Mouse (Mus musculus): ENCODE measurements around the gene Dnm3. TPM values are rescaled to one million over a fixed set of nuclear protein-coding genes. Genes with fewer than 3 reads are reported as not detected.

The Dnm3 gene
- polyA plus RNA-seq, 1 experiment from 2014 or later = 3.6 TPM

DNA sequence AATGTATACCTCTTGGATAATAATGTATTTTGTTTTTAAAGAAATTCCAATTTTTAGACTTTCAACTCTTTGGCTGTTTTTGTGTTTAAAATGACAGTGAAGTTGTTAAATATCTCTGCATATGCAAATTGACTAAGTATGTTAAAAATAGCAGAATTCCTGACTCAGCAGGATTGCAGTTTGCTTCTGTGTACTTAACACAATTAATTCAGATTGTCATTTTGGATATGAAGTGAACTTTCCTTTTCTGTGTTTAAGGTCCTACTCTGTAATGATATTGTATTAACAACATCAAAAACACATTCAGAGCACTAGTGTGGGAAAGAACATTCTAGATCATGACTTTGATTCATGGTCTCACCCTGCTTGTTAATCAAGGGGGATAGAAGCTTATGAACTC, 255.5 kb downstream of the Dnm3 start:
- Histone ChIP-seq H3K27ac (no peak overlapping the region), H3K4me1 (peaks cover 24% of the 10 kb centered on the region), H3K27me3 (ENCODE audit: insufficient read depth, poor library complexity, severe bottlenecking) (no peaks in the 10 kb centered on the region), H3K36me3 (no peaks in the 10 kb centered on the region), H3K9me3 (no peaks in the 10 kb centered on the region), H3K4me3 (no peak overlapping the region)
- DNase-seq (ENCODE audit: low spot score) = no peak

DNA sequence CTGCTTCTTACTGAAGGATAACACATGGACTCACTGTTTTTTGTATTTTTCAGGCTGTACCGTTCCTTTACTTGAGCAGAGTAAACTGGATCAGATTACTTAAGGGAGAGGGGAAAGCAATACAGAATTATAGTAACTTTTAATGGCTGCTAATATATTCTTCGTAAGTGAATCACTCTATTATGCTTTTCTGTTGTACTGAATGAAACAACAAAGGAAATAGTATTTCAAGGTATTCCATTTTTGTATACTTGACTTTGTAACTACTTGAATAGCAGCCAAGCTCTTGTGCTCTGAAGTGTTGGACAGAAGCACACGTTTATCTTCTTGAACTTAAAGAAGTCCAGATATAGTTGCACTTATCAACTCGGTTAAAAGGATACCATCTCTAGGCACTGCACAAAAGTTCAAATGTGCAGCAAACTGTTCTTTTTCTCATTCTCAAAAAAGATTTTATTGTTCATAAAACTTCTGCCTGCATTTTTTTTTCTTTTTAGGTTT, 256.0 kb downstream of the Dnm3 start:
- no peak overlapping the region for H3K4me3 ChIP-seq
- no peak overlapping the region for H3K27ac ChIP-seq
- no peaks in the 10 kb centered on the region for H3K27me3 ChIP-seq (ENCODE audit: insufficient read depth, poor library complexity, severe bottlenecking)

DNA sequence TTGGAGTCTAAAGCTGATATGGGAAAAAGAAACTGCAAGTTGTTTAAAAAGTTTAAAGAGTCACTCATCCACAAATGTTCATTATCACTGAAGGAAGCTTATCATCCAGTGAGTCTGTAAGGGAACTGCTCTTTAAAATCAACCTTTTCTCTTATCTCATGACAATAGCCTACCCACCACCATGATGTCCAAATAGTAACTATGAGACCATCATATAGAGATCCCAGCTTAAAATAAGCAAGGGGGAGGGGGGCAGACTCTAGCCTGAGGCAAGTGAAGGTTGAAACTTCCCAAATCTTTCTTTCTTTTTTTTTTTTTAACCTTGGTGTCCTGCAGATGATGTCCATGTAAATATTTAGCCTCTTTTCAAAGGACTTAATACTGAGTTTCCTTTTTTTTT, 256.9 kb downstream of the Dnm3 start:
- DNase-seq (ENCODE audit: low spot score) = no peak
- H3K4me1 ChIP-seq = peaks cover 35% of the 10 kb centered on the region
- H3K9me3 ChIP-seq = no peaks in the 10 kb centered on the region
- H3K27ac ChIP-seq = peak overlapping the region; percentile 83; the same call in 1 of the 2 replicates
- no peaks in the 10 kb centered on the region for H3K27me3 ChIP-seq (ENCODE audit: insufficient read depth, poor library complexity, severe bottlenecking)
- H3K4me3 ChIP-seq = peak overlapping the region; percentile 56
- no peaks in the 10 kb centered on the region for H3K36me3 ChIP-seq

More for the DNA sequence above, 256.0 kb downstream of the Dnm3 start:
- Histone ChIP-seq H3K36me3 (no peaks in the 10 kb centered on the region), H3K4me1 (peaks cover 26% of the 10 kb centered on the region), H3K9me3 (no peaks in the 10 kb centered on the region)
- no peak for DNase-seq (ENCODE audit: low spot score)
- 30% methylated on average over 4 of the region's 4 CpGs for WGBS

DNA sequence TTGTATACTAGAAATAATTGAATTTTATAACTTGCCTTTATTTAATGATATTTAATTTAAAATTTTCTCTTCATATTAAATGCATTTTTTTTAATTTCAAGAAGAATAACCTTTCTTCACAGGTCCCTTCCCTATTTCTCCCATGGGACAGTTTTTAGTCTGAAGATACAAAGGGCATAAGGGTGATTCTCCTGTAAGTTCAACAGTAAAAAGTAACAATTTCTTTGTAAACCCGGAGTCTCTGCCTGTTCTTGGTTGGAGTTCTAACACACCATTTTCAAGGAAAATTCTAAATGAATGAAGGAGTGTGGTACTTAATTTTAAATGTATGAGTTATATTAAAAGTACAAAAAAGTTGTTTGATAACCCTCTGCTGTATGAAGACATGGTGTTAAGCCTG, 258.1 kb downstream of the Dnm3 start:
- Histone ChIP-seq H3K4me3 (peak overlapping the region; percentile 56), H3K27ac (peak overlapping the region; percentile 83), H3K27me3 (ENCODE audit: insufficient read depth, poor library complexity, severe bottlenecking) (no peaks in the 10 kb centered on the region), H3K36me3 (no peaks in the 10 kb centered on the region), H3K4me1 (peaks cover 36% of the 10 kb centered on the region), H3K9me3 (no peaks in the 10 kb centered on the region)
- 76% methylated on average over 1 of the region's 1 CpGs for WGBS
- DNase-seq (ENCODE audit: low spot score) = no peak

DNA sequence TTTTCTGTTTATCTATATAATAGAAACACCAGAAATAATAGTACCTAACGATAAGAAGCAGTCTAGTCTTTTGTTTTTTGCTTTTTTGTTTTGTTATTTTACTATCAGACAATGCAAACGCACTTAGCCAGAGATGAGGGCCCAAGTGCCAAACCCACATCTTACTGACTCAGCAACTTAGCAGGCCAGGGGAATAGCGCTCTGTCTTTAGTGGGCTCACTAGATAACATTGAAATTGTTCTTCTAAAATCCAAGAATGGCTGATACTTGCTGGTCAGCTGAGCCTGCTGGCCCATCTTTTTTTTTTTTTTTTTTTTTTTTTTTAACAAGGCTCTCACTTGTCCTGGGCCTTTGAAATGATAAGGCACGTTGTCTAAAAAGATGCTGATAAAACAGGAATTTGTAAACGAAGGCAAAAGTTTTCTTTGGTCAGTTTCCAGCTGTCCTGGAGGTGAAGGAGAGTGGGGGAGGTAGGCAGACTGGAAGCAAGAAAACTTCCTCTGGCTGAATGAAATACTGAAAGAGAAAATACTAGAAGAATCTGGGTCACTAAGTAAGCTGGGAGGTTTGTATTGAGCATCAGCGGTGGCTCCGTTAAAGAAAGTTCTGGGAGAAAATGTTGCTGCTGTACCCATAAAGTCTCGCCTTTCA, 259.2 kb downstream of the Dnm3 start:
- WGBS = 20% methylated on average over 8 of the region's 8 CpGs
- no peaks in the 10 kb centered on the region for H3K36me3 ChIP-seq
- peak overlapping the region; percentile 56 for H3K4me3 ChIP-seq
- no peaks in the 10 kb centered on the region for H3K27me3 ChIP-seq (ENCODE audit: insufficient read depth, poor library complexity, severe bottlenecking)
- H3K9me3 ChIP-seq = no peaks in the 10 kb centered on the region
- peaks cover 35% of the 10 kb centered on the region for H3K4me1 ChIP-seq
- DNase-seq (ENCODE audit: low spot score) = no peak
- peak overlapping the region; percentile 83 for H3K27ac ChIP-seq

DNA sequence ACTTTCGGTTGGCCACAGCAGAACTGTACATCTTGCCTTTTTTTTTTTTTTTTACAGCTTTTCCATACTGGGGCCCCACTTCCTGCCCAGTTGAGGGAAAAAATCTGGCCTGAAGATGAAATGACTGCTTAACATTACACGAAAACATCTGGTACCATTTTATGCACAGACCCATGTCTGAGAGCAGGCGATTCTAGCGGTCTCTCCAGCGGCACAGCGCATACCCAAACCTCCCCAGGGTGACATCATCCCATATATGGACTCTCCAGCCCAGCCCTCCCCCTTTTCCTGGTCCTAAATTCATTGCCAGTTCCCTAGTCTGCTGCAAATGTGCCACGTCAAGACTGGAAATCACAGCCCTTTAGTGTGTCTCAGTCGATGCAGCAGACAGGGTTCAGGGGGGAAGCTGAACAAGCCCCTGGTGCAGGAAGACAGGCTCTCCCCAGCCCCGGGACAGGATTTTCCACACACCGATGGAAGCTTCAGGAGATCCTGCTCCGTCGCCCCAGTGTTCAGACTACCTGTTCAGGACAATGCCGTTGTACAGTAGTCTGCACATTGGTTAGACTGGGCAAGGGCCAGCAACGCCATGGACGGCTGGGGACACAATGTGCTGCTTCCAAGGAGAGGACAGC, 260.4 kb downstream of the Dnm3 start:
- 47% methylated on average over 15 of the region's 15 CpGs for WGBS
- Histone ChIP-seq H3K27me3 (ENCODE audit: insufficient read depth, poor library complexity, severe bottlenecking) (no peaks in the 10 kb centered on the region), H3K4me1 (peaks cover 31% of the 10 kb centered on the region), H3K27ac (peak overlapping the region; percentile 83), H3K9me3 (no peaks in the 10 kb centered on the region), H3K36me3 (no peaks in the 10 kb centered on the region), H3K4me3 (peak overlapping the region; percentile 56)
- DNase-seq (ENCODE audit: low spot score) = no peak

DNA sequence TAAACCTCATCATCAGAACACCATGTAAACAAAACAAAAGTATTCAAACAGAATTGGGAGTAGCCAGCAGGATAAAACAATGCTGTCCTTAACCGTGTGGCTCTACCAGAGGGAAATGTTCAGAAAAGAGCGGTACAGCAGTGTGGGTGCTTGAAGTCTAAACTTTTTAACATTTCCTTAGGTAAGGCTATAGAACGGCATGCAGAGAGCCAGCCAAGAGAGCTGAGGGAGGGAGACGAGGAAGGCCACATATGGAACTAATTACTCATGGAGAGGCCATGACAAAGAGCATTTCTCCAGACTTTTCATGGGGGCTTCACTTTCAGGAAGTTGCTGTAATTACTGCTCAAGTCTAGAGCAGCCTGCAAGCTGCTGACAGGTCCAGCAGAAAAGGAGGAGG, 261.2 kb downstream of the Dnm3 start:
- H3K4me3 ChIP-seq = no peak overlapping the region

DNA sequence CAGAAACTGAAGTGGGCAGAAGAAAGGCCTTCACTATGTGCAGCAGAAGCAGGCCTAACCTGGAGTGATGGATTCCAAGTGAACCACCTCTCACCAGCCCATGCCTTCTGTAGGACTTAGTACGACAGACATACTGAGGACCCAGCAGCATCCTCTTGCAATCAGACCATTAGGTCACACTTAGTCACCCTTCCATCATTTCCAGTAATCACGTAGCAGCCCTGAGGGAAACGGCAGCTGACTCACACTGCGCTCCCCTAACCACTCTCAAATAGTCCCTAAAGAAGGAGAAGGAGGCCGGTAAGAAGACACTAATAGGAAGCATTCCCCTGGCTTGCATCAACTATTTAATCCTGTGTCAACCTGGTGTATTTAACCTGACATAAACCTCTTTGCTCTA, 262.1 kb downstream of the Dnm3 start:
- Histone ChIP-seq H3K27me3 (ENCODE audit: insufficient read depth, poor library complexity, severe bottlenecking) (no peaks in the 10 kb centered on the region), H3K27ac (peak overlapping the region; percentile 75), H3K4me3 (no peak overlapping the region), H3K36me3 (no peaks in the 10 kb centered on the region), H3K9me3 (no peaks in the 10 kb centered on the region), H3K4me1 (peaks cover 37% of the 10 kb centered on the region)
- no peak for DNase-seq (ENCODE audit: low spot score)
- 31% methylated on average over 5 of the region's 5 CpGs for WGBS

More for the DNA sequence above, 261.2 kb downstream of the Dnm3 start:
- H3K4me1 ChIP-seq = peaks cover 33% of the 10 kb centered on the region
- DNase-seq (ENCODE audit: low spot score) = no peak
- WGBS = 29% methylated on average over 4 of the region's 4 CpGs
- H3K9me3 ChIP-seq = no peaks in the 10 kb centered on the region
- H3K27me3 ChIP-seq (ENCODE audit: insufficient read depth, poor library complexity, severe bottlenecking) = no peaks in the 10 kb centered on the region
- H3K27ac ChIP-seq = peak overlapping the region; percentile 83
- H3K36me3 ChIP-seq = no peaks in the 10 kb centered on the region

DNA sequence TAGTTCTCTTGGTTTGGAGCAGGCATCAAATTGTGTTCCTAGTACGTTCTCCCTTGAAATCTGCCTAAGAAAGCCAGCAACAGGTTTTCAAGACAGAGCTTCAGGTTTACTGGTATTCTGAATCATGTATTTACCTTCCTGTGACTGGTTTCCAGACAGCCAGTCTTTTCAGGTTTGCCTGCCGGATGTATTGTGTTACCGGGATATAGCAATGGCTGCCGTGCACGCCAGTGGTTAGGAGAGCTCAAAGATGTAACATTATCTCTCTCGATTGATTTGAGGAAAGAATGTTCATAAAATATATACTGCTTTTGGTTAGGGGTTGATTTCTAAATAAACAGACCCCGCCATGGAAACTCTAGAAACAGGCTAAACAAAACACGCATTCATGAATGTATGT, 264.8 kb downstream of the Dnm3 start:
- H3K9me3 ChIP-seq = no peaks in the 10 kb centered on the region
- no peaks in the 10 kb centered on the region for H3K27me3 ChIP-seq (ENCODE audit: insufficient read depth, poor library complexity, severe bottlenecking)
- H3K4me3 ChIP-seq = no peak overlapping the region
- H3K27ac ChIP-seq = no peak overlapping the region
- no peak for DNase-seq (ENCODE audit: low spot score)
- H3K4me1 ChIP-seq = peaks cover 56% of the 10 kb centered on the region
- 87% methylated on average over 8 of the region's 8 CpGs for WGBS
- no peaks in the 10 kb centered on the region for H3K36me3 ChIP-seq

DNA sequence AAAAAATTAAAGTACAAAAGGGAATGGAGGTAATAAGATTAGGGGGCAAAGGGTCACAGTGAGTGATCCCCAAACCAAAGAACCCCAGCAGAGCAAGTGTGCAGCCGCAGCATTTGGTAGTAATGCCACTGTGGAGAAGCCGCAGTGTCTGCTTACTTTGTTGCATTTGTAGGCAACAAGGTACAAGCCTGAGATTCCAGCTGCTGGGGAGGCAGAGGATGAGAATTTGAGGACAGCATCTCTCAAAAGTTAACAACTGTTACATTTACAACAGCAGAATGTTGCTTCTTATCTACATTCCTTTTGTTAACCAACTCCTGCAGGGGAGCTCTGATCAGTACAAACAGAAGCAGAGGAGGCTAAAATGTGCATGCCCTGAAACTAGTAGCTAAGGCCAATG, 267.3 kb downstream of the Dnm3 start:
- H3K4me3 ChIP-seq = no peak overlapping the region
- no peaks in the 10 kb centered on the region for H3K9me3 ChIP-seq
- H3K36me3 ChIP-seq = no peaks in the 10 kb centered on the region
- no peak for DNase-seq (ENCODE audit: low spot score)
- WGBS = 52% methylated on average over 2 of the region's 2 CpGs
- peaks cover 42% of the 10 kb centered on the region for H3K4me1 ChIP-seq
- peak overlapping the region; percentile 62; the same call in 1 of the 2 replicates for H3K27ac ChIP-seq
- no peaks in the 10 kb centered on the region for H3K27me3 ChIP-seq (ENCODE audit: insufficient read depth, poor library complexity, severe bottlenecking)

DNA sequence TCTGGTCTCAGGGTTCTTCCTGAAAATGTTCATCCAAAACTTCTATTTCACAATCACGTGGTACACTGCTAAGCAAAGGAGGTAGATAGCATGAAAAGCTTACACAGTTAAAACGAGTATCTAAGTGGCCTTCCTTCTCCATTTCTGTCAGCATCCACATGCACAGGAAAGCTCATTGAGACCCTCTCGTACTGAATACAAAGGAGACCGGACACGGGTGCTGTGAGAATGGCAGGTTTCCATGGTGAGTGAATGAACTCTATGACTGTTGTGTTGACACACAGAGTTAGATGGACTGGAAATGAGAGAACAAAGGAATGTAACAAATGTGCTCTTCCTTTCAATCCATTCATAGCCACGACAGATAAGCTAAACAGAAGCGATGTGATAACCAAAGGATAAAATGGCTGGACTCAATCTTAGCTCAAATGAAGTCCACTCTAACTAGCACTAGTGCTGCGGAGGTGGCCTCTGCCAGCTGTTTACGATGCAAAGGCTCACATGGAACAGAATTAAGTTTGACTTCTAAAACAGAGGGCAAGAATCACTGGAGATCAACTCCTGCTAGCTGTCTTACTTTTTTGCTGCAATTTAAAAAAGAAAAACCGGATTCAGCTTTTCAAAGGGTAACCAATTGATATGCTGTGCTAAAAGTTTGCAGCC, 268.2 kb downstream of the Dnm3 start:
- no peaks in the 10 kb centered on the region for H3K27me3 ChIP-seq (ENCODE audit: insufficient read depth, poor library complexity, severe bottlenecking)
- H3K36me3 ChIP-seq = no peaks in the 10 kb centered on the region
- H3K4me1 ChIP-seq = peaks cover 38% of the 10 kb centered on the region
- DNase-seq (ENCODE audit: low spot score) = no peak
- H3K27ac ChIP-seq = peak overlapping the region; percentile 62
- WGBS = 50% methylated on average over 10 of the region's 10 CpGs
- H3K9me3 ChIP-seq = no peaks in the 10 kb centered on the region
- H3K4me3 ChIP-seq = no peak overlapping the region

DNA sequence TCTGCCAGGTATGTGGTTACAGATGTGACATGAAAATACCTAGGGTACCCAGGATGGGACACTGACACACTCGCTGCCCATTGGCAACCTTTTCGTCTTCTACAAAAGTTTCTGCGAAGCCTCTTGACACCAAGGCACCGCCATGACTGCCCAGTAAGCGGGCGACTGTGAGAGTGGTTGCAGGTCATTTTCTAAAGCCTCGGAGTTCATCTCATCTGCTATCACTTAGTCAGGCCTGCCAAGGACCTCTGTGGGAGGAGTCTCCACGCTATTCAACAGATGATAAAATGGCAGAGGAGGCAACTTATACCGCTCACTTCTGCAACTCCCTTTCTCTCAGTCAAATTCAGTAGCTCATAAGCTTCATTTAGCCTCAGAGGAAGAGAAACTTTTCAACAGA, 268.8 kb downstream of the Dnm3 start:
- DNase-seq (ENCODE audit: low spot score) = no peak
- Histone ChIP-seq H3K27me3 (ENCODE audit: insufficient read depth, poor library complexity, severe bottlenecking) (no peaks in the 10 kb centered on the region), H3K36me3 (no peaks in the 10 kb centered on the region), H3K9me3 (no peaks in the 10 kb centered on the region), H3K4me3 (no peak overlapping the region), H3K27ac (peak overlapping the region; percentile 62; the same call in 1 of the 2 replicates), H3K4me1 (peaks cover 38% of the 10 kb centered on the region)
- 79% methylated on average over 9 of the region's 9 CpGs for WGBS

DNA sequence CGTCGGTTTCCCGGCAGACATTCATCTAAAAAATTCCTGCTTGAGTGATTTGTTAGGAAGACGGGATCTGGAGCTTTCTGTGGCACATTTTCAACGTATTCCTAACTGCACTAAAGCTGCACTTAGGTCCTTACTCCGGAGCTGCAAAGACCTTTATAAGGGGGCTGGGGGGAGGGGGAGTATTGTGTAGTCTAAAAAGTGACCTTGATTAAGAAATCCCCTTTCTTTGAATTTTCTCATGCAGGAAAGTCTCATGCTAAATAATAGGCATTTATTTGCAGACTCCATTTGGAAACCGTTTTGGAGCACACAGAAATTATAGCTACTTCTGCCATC, 270.2 kb downstream of the Dnm3 start:
- Histone ChIP-seq H3K27me3 (ENCODE audit: insufficient read depth, poor library complexity, severe bottlenecking) (no peaks in the 10 kb centered on the region), H3K4me3 (no peak overlapping the region), H3K36me3 (no peaks in the 10 kb centered on the region), H3K9me3 (no peaks in the 10 kb centered on the region), H3K27ac (peak overlapping the region; percentile 69), H3K4me1 (peaks cover 42% of the 10 kb centered on the region)
- WGBS = 58% methylated on average over 7 of the region's 7 CpGs
- no peak for DNase-seq (ENCODE audit: low spot score)

Data from heart, embryonic 10.5 days (tissue).